Mouse (Mus musculus) embryonic fibroblast, embryonic 13.5 days (primary cell): ENCODE measurements at regions not wholly inside any gene's neighbourhood (a gene's known extent, or its start where the extent isn't known, plus 50 kb on each side); places are given as distances from the start of the nearest gene placed in this dataset.

ENCODE experiments used
- H3K27ac ChIP-seq: 2 replicates; pipeline ENCODE4 v1.5.1; 2012; ENCODE audit warnings: low read length, control low read depth, inconsistent platforms; ENCODE audit not compliant: insufficient read depth
- H3K4me1 ChIP-seq: 2 replicates; pipeline ENCODE4 v1.6.1; 2011; ENCODE audit warnings: low read length; ENCODE audit not compliant: control insufficient read depth, insufficient read depth
- H3K4me3 ChIP-seq: 2 replicates; pipeline ENCODE4 v1.5.1; 2011; ENCODE audit warnings: mild to moderate bottlenecking, control low read depth, low read length; ENCODE audit not compliant: insufficient read depth
- CTCF ChIP-seq: IDR thresholded peaks from 2 replicates; pipeline ENCODE4 v1.5.1; 2011; ENCODE audit warnings: mild to moderate bottlenecking, control low read depth, low read length, moderate library complexity, borderline replicate concordance; ENCODE audit not compliant: insufficient read depth
- POLR2A ChIP-seq: IDR thresholded peaks from 2 replicates; pipeline ENCODE4 v1.6.1; 2011; ENCODE audit warnings: low read depth, mild to moderate bottlenecking, control low read depth, low read length, moderate library complexity

DNA sequence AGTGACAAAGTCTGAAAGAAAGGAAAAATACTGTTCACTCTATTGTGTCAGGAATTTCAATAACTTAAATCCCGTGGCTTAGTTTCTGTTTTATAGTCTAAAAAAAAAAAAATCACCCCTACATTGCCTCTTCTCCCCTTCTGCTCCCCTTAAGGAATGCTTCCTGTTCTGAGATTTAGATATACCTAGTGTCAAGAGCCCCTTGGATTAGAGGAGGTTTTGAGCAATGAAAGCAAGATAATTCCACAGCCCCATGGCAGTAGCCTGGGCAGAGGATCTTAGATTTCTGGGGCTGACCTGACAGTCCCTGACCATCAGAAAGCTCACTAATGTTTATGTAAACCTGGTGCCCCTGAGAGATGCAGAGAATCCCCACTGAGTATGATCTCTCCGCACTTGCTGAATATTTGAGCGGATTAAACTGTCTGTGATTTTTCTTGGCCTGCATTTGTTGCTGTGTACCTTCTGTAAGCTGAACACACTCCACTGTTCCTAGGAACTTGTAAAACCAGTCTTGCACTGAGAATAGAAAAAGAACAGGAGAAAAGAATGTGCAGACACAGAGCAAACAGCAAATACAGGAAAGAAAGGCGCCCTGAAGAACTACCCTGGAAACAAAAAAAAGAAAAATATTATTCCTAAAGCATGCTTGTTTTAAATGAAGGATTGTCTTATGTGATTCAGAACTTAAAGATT is 164.3 kb downstream of the Cxxc4 start:
- Histone ChIP-seq H3K27ac (no peak overlapping the region), H3K4me1 (no peaks in the 10 kb centered on the region), H3K4me3 (no peak overlapping the region)
- TF ChIP-seq POLR2A = no peak
- TF ChIP-seq CTCF = no peak

- Histone ChIP-seq H3K4me3 (no peak overlapping the region), H3K4me1 (no peaks in the 10 kb centered on the region), H3K27ac (no peak overlapping the region)
- TF ChIP-seq CTCF = no peak
- no peak for TF ChIP-seq POLR2A
These were observed 179.5 kb downstream of the Cxxc4 start for GRCm38 (mm10) chr3:134415606-134416328.

GRCm38 (mm10) chr3:134427633-134428032 is 191.3 kb downstream of the Cxxc4 start:
- Histone ChIP-seq H3K27ac (no peak overlapping the region), H3K4me3 (no peak overlapping the region), H3K4me1 (no peaks in the 10 kb centered on the region)
- TF ChIP-seq POLR2A (no peak), CTCF (no peak)

DNA sequence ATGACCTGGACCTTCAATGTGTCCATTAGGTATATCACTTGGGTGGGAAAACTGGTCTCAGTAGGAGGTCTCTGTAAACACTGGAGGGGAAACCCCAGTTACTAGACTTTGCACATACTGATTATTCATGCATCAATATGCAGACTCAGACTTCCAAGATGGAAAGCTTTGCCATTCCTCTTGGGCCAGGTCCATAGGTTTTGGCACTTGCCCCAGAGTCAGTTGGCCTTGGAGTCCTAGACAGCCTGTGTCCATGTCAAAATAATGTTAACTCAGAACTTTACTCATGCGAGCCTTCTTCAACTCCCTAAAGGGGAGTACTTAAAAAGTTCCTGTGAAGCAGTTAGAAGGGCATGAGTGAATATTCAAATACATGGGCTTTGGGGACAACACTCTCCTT is 230.3 kb downstream of the Cxxc4 start:
- H3K4me3 ChIP-seq = no peak overlapping the region
- no peaks in the 10 kb centered on the region for H3K4me1 ChIP-seq
- TF ChIP-seq CTCF (no peak), POLR2A (no peak)
- H3K27ac ChIP-seq = no peak overlapping the region

DNA sequence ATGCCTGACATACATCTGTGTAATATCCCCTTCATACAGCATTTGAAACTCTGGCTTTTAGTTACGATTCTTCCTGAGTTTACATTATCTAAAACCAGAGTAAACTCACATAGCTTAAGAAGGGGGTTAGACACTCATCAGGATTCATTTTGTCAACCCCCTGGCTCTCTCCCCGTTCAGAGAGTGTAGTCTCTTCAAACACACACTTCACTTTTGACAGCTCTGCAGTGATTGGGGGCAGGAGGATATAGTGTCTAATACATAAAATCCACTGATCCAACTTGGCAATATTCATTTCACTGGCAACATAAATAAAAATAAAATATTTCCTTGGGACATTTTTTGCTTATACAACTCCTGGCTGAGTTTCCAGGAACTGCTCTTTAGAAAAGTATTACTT is 251.0 kb downstream of the Cxxc4 start:
- no peak overlapping the region for H3K27ac ChIP-seq
- H3K4me1 ChIP-seq = no peaks in the 10 kb centered on the region
- no peak overlapping the region for H3K4me3 ChIP-seq
- TF ChIP-seq POLR2A (no peak), CTCF (no peak)

DNA sequence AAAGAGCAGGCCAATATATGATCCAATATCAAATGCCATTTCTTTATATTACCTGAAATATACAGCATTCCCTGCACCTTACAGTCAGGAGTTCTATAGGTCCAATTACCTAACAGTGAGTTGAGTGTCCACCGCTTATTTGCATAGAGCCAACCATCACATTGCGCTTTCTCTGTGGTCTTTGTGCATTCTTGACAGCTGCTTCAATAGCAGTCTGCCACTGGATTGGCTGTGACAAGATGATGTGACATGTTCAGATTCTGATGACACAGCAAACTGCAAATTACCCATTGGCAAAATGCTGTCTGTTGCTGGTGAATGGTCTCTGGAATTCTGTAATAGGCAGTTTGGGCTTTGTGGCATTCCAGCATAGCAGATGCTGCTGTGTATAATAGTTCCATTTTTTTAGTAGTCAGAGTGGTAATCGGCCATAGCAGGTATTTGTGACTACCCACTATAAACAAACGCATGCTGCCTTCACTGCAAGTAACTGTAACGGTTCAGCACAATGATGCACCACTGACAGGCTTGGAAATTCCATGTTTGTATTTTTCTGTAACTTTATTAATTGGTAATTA is 253.8 kb downstream of the Cxxc4 start:
- no peak overlapping the region for H3K27ac ChIP-seq
- TF ChIP-seq CTCF (no peak), POLR2A (no peak)
- H3K4me1 ChIP-seq = no peaks in the 10 kb centered on the region
- H3K4me3 ChIP-seq = no peak overlapping the region

DNA sequence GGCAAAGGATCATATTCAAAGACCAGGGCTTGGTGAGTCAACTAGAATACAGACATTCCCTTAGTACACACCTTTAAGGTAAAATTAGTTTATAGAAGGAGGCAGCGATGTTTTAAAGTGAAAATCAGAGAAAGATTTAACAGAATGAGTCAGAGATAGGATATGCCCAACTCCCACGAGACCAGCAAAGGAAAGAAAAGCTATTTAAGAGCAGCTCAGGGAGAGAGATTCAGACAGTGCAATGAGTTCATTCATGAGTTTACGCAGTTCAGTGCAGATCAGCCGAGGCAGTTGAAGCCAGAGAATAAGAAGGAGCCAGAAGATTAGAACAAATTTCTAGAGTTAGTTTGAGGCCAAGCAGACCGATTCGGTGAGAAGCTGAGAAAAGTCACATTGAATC is 273.4 kb downstream of the Cxxc4 start:
- H3K4me1 ChIP-seq = no peaks in the 10 kb centered on the region
- H3K4me3 ChIP-seq = no peak overlapping the region
- no peak overlapping the region for H3K27ac ChIP-seq
- TF ChIP-seq POLR2A (no peak), CTCF (no peak)

- Histone ChIP-seq H3K4me1 (no peaks in the 10 kb centered on the region), H3K27ac (no peak overlapping the region), H3K4me3 (no peak overlapping the region)
- TF ChIP-seq CTCF (no peak), POLR2A (no peak)
These were observed 289.5 kb downstream of the Cxxc4 start for GRCm38 (mm10) chr3:134525795-134526194.

- no peak for TF ChIP-seq POLR2A
- no peak for TF ChIP-seq CTCF
- Histone ChIP-seq H3K4me1 (no peaks in the 10 kb centered on the region), H3K4me3 (no peak overlapping the region), H3K27ac (no peak overlapping the region)
These were observed 268.7 kb upstream of the Tacr3 start for GRCm38 (mm10) chr3:134560144-134560543.

DNA sequence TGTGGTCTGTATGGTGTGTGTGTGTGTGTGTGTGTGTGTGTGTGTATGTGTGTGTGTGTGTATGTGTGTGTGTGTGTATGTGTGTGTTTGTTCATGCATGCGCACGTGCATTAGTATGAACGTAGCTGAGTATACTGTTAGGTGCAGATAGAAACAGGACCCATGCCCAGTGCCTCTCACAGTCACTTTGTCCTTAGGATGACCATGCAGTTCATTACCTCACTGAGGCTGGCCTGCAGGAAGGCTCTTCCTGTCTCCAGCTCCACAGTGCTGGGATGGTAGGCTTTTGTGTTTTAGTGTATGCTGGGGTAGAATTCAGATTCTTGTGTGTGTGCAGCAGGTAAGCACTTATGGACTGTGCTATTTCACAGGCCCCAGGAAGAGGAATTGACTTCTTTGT is 250.0 kb upstream of the Tacr3 start:
- no peaks in the 10 kb centered on the region for H3K4me1 ChIP-seq
- no peak overlapping the region for H3K27ac ChIP-seq
- no peak overlapping the region for H3K4me3 ChIP-seq
- no peak for TF ChIP-seq CTCF
- no peak for TF ChIP-seq POLR2A

DNA sequence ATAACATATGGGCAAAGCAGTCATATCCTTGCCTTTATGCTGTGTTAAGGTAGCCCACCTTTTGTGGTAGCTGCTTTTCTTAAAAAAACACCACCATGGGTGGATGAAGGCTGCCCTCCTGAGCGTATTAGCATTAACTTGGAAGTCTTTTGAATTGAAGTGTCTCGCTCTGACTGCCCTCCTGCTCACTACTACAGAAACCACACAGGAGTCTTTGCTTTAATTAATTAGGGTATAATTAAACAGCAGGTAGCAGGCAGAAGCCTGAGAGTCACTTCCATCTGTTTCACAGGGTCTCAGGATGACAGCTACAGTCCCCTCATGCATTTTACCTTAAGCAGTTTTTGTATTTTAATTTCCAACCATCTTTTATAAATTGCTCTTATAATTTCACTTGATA is 240.2 kb upstream of the Tacr3 start:
- no peak for TF ChIP-seq POLR2A
- no peak for TF ChIP-seq CTCF
- H3K4me1 ChIP-seq = no peaks in the 10 kb centered on the region
- H3K4me3 ChIP-seq = no peak overlapping the region
- no peak overlapping the region for H3K27ac ChIP-seq
